Mouse (Mus musculus): ENCODE measurements around the gene Atp6v0a1. TPM values are rescaled to one million over a fixed set of nuclear protein-coding genes. Genes with fewer than 3 reads are reported as not detected.

Gene Atp6v0a1
- polyA plus RNA-seq, 1 experiment from 2014 or later, result 34.4 TPM

DNA sequence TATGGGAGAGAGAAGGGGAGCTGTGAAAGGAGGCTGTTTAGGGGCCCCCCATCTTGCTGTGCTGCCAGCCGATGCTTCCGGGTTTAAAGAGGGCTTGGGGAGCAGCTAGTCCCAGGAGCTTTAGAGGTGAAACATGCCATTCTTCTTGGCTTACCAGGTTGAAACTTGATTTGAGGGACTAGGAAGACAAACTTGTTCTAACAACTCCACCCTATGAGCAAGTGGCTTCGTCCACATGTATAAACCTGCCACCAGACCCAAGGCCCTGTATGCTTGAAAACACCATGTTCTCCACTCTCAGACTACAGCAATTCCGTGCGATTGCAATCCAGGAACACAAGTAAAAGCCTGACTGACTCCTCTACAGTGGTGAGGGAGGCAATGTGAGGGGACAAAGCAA is 93.8 kb downstream of the Atp6v0a1 start:
- Histone ChIP-seq H3K27me3 (no peaks in the 10 kb centered on the region), H3K9ac (no peak overlapping the region), H3K36me3 (peaks cover 76% of the 10 kb centered on the region), H3K4me1 (no peaks in the 10 kb centered on the region), H3K27ac (peak overlapping the region; percentile 39; the same call in 1 of the 2 replicates), H3K4me2 (replicated peaks) (no peak overlapping the region), H3K4me3 (no peak overlapping the region), H3K9me3 (no peaks in the 10 kb centered on the region)
- WGBS, result 82% methylated on average over 5 of the region's 5 CpGs
- no peak for ATAC-seq (ENCODE audit: low FRiP score, low read depth)

DNA sequence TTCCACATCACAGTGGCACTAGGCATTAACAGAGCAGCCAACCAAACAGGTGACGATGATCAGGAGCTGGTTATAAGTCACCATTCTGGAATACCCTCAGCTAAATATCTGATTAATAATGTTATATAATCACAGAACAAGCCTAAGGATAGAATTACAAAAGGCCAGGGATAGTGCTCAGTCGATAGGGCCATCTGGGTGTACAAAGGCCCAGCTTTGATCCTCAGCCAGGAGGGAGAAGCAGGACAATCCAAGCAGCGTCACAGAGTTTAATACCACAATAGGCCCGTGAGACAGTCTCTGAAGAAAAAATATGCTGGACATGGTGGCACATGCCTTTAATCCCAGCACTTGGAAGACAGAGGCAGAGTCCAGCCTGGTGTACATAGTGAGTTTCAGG is 100.1 kb downstream of the Atp6v0a1 start:
- H3K9me3 ChIP-seq, result no peaks in the 10 kb centered on the region
- ATAC-seq (ENCODE audit: low FRiP score, low read depth), result no peak
- 83% methylated on average over 4 of the region's 4 CpGs for WGBS
- H3K9ac ChIP-seq, result no peak overlapping the region
- no peaks in the 10 kb centered on the region for H3K27me3 ChIP-seq
- no peak overlapping the region for H3K27ac ChIP-seq
- H3K4me2 ChIP-seq (replicated peaks), result no peak overlapping the region
- H3K4me3 ChIP-seq, result no peak overlapping the region
- peaks cover 24% of the 10 kb centered on the region for H3K36me3 ChIP-seq
- H3K4me1 ChIP-seq, result no peaks in the 10 kb centered on the region

DNA sequence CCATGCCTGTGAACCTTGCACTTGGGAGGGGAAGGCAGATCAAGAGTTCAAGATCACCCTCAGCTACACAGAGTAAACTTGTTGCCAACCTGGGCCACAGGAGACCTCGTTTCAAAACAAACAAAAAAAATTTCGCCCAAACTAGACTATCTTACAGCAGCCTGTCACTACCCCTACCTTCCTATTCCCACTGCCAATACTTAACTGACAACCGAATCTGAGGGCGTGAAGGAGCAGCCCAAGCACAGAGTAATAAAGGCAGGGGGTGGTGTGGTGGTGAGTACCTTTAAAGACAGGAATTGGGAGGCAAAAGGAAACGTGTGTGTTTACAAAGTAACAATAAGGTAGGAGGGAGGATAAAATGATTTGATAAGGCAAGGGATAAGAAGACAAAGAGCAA is 101.5 kb downstream of the Atp6v0a1 start:
- Histone ChIP-seq H3K9ac (no peak overlapping the region), H3K4me1 (no peaks in the 10 kb centered on the region), H3K36me3 (peaks cover 15% of the 10 kb centered on the region), H3K27me3 (no peaks in the 10 kb centered on the region), H3K4me2 (replicated peaks) (no peak overlapping the region), H3K27ac (no peak overlapping the region), H3K4me3 (no peak overlapping the region), H3K9me3 (no peaks in the 10 kb centered on the region)
- no peak for ATAC-seq (ENCODE audit: low FRiP score, low read depth)
- WGBS, result 55% methylated on average over 5 of the region's 5 CpGs

DNA sequence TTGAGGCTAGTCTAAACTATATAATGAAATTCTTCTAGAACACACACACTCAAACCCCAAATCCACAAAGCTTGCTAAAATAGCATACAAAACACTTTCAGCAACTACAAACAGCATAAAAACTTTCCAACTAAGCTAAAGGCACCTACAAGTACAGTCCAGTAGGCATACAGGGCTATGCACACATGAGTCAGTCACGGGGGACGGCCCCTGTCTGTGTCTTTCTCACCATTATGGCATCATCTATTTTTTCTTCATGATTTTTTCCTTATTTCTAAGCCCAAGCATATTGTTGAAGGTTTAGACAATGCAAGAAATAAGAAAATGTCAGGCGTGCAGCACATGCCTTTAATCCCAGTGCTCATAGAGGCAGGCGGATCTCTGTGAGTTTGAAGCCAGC is 101.9 kb downstream of the Atp6v0a1 start:
- H3K4me3 ChIP-seq, result no peak overlapping the region
- no peaks in the 10 kb centered on the region for H3K9me3 ChIP-seq
- no peaks in the 10 kb centered on the region for H3K27me3 ChIP-seq
- H3K9ac ChIP-seq, result no peak overlapping the region
- H3K4me1 ChIP-seq, result 0 out of 2 replicates have a peak, but pooled peaks cover 3% of the 10 kb centered on the region
- WGBS, result 84% methylated on average over 4 of the region's 4 CpGs
- H3K4me2 ChIP-seq (replicated peaks), result no peak overlapping the region
- peaks cover 16% of the 10 kb centered on the region for H3K36me3 ChIP-seq
- no peak for ATAC-seq (ENCODE audit: low FRiP score, low read depth)
- no peak overlapping the region for H3K27ac ChIP-seq

DNA sequence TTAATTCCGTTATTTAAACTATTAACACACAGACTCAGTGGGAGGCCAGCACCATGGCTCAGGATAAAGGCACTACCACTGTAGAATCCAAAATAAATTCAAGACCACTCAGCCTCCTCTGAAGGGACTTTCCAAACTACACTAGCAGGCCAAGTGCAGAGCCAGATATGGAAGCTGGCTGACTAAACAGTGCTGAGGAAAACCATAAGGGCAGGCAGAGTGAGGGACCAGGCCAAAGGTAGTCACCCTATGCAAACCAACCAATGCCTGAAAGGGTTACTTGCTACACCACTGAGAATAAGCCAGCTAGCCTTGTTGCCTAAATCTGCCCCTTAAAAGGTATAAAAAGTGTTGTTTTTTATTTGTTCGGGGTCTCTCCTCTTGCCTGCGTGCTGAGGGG is 102.9 kb downstream of the Atp6v0a1 start:
- Histone ChIP-seq H3K4me3 (no peak overlapping the region), H3K9ac (no peak overlapping the region), H3K4me1 (0 out of 2 replicates have a peak, but pooled peaks cover 7% of the 10 kb centered on the region), H3K27me3 (no peaks in the 10 kb centered on the region), H3K9me3 (no peaks in the 10 kb centered on the region), H3K4me2 (replicated peaks) (no peak overlapping the region), H3K27ac (no peak overlapping the region), H3K36me3 (peaks cover 23% of the 10 kb centered on the region)
- WGBS, result 78% methylated on average over 3 of the region's 3 CpGs
- ATAC-seq (ENCODE audit: low FRiP score, low read depth), result no peak

Small RNA genes lying within 50 kb of the gene (microRNA-seq; reads per million reads assigned to microRNA genes)
- 1.7 reads per million, percentile 2 among the genes with 10 or more reads in this experiment for gene Mir6928

Other genes with a start within 250 kb of the Atp6v0a1 start
- gene Kcnh4, start 249.5 kb upstream of the Atp6v0a1 start, polyA plus RNA-seq (2015; fragmentation: Nextera tagmentation; extraction: Ambion mirVana), result not detected in 2 replicates
- not detected in 2 replicates for gene Hcrt, start 246.5 kb upstream of the Atp6v0a1 start, polyA plus RNA-seq (2015; fragmentation: Nextera tagmentation; extraction: Ambion mirVana)
- 6.6 and 8.0 TPM in 2 replicates for gene Ghdc, start 238.5 kb upstream of the Atp6v0a1 start, polyA plus RNA-seq (2015; fragmentation: Nextera tagmentation; extraction: Ambion mirVana)
- gene Stat5b, start 158.7 kb upstream of the Atp6v0a1 start, polyA plus RNA-seq (2015; fragmentation: Nextera tagmentation; extraction: Ambion mirVana), result 18.9 and 19.8 TPM in 2 replicates
- 5.2 and 5.7 TPM in 2 replicates for gene Stat5a, start 150.1 kb upstream of the Atp6v0a1 start, polyA plus RNA-seq (2015; fragmentation: Nextera tagmentation; extraction: Ambion mirVana)
- gene Stat3, start 69.9 kb upstream of the Atp6v0a1 start, polyA plus RNA-seq (2015; fragmentation: Nextera tagmentation; extraction: Ambion mirVana), result 42.4 and 50.3 TPM in 2 replicates
- gene Cavin1, start 38.6 kb upstream of the Atp6v0a1 start, polyA plus RNA-seq (2015; fragmentation: Nextera tagmentation; extraction: Ambion mirVana), result 136 and 142 TPM in 2 replicates
- 9.4 and 9.8 TPM in 2 replicates for gene Naglu, start 60.6 kb downstream of the Atp6v0a1 start, polyA plus RNA-seq (2015; fragmentation: Nextera tagmentation; extraction: Ambion mirVana)
- 0.28 TPM in 1 of 2 replicates, not detected in the other for gene Hsd17b1, start 69.0 kb downstream of the Atp6v0a1 start, polyA plus RNA-seq (2015; fragmentation: Nextera tagmentation; extraction: Ambion mirVana)
- 38.1 and 41.6 TPM in 2 replicates for gene Coasy, start 73.1 kb downstream of the Atp6v0a1 start, polyA plus RNA-seq (2015; fragmentation: Nextera tagmentation; extraction: Ambion mirVana)
- 44.1 and 50.5 TPM in 2 replicates for gene Mlx, start 77.8 kb downstream of the Atp6v0a1 start, polyA plus RNA-seq (2015; fragmentation: Nextera tagmentation; extraction: Ambion mirVana)
- gene Psmc3ip, start 86.0 kb downstream of the Atp6v0a1 start, polyA plus RNA-seq (2015; fragmentation: Nextera tagmentation; extraction: Ambion mirVana), result 43.0 and 44.5 TPM in 2 replicates
- gene Retreg3, start 110.4 kb downstream of the Atp6v0a1 start, polyA plus RNA-seq (2015; fragmentation: Nextera tagmentation; extraction: Ambion mirVana), result 18.7 and 20.3 TPM in 2 replicates
- gene Tubg1, start 110.5 kb downstream of the Atp6v0a1 start, polyA plus RNA-seq (2015; fragmentation: Nextera tagmentation; extraction: Ambion mirVana), result 70.5 and 71.1 TPM in 2 replicates
- gene Tubg2, start 146.5 kb downstream of the Atp6v0a1 start, polyA plus RNA-seq (2015; fragmentation: Nextera tagmentation; extraction: Ambion mirVana), result 7.3 and 7.4 TPM in 2 replicates
- gene Cntnap1, start 161.1 kb downstream of the Atp6v0a1 start, polyA plus RNA-seq (2015; fragmentation: Nextera tagmentation; extraction: Ambion mirVana), result 0.27 and 0.46 TPM in 2 replicates
- 6.6 and 7.3 TPM in 2 replicates for gene Plekhh3, start 161.9 kb downstream of the Atp6v0a1 start, polyA plus RNA-seq (2015; fragmentation: Nextera tagmentation; extraction: Ambion mirVana)
- gene Ccr10, start 166.0 kb downstream of the Atp6v0a1 start, polyA plus RNA-seq (2015; fragmentation: Nextera tagmentation; extraction: Ambion mirVana), result 0.10 TPM in 1 of 2 replicates, not detected in the other
- 14.6 and 17.5 TPM in 2 replicates for gene Ezh1, start 217.0 kb downstream of the Atp6v0a1 start, polyA plus RNA-seq (2015; fragmentation: Nextera tagmentation; extraction: Ambion mirVana)
- gene Ramp2, start 236.6 kb downstream of the Atp6v0a1 start, polyA plus RNA-seq (2015; fragmentation: Nextera tagmentation; extraction: Ambion mirVana), result 72.9 and 74.7 TPM in 2 replicates
- gene Vps25, start 244.3 kb downstream of the Atp6v0a1 start, polyA plus RNA-seq (2015; fragmentation: Nextera tagmentation; extraction: Ambion mirVana), result 104 and 109 TPM in 2 replicates

All from limb, embryonic 13.5 days (tissue).